Mouse (Mus musculus) heart, embryonic 14.5 days (tissue): Measurements from ENCODE around the gene Plxnb2. TPM values are rescaled to one million over a fixed set of nuclear protein-coding genes. Genes with fewer than 3 reads are reported as not detected.

ENCODE experiments used
- ATAC-seq: fragments of 200-750 bp; cut with Nextera tagmentation; 2 replicates; pipeline ENCODE4 v1.8.0; 2017; ENCODE audit warnings: low read depth, moderate TSS enrichment; ENCODE audit not compliant: insufficient number of reproducible peaks, insufficient read depth, low FRiP score
- H3K27ac ChIP-seq, 2 experiments: fragments of 200-500 bp in 1 of 2; fragments of 300-500 bp in 1 of 2; sonication (generic) in 1 of 2; replicated peaks in 1 of 2; 2 replicates each; pipeline ENCODE4 v1.5.1; 2012 to 2014; ENCODE audit warnings: low read depth in 2 of 2, low read length in 2 of 2, control low read depth in 1 of 2, mild to moderate bottlenecking in 1 of 2, mixed read lengths in 1 of 2; ENCODE audit not compliant: control insufficient read depth in 1 of 2, insufficient read depth in 1 of 2
- H3K27me3 ChIP-seq: fragments of 300-500 bp; sonication (generic); 2 replicates; pipeline ENCODE4 v1.6.1; 2014; ENCODE audit warnings: mild to moderate bottlenecking, low read length, control low read depth; ENCODE audit not compliant: control insufficient read depth, insufficient read depth
- H3K36me3 ChIP-seq: fragments of 300-500 bp; sonication (generic); 2 replicates; pipeline ENCODE4 v1.6.1; 2014; ENCODE audit warnings: mild to moderate bottlenecking, control low read depth, low read length, mixed read lengths; ENCODE audit not compliant: control insufficient read depth, insufficient read depth
- H3K4me1 ChIP-seq, 2 experiments: fragments of 200-500 bp in 1 of 2; fragments of 300-500 bp in 1 of 2; sonication (generic) in 1 of 2; 2 replicates each; pipeline ENCODE4 v1.6.1; 2012 to 2014; ENCODE audit warnings: low read length in 2 of 2, control low read depth in 1 of 2, mixed read lengths in 1 of 2; ENCODE audit not compliant: control insufficient read depth in 2 of 2, insufficient read depth in 2 of 2
- H3K4me2 ChIP-seq: fragments of 300-500 bp; sonication (generic); 2 replicates; pipeline ENCODE4 v1.6.1; 2014; ENCODE audit warnings: mild to moderate bottlenecking, low read length
- H3K4me3 ChIP-seq, 2 experiments: fragments of 200-500 bp in 1 of 2; fragments of 300-500 bp in 1 of 2; sonication (generic) in 1 of 2; 2 replicates each; pipeline ENCODE4 v1.5.1; 2012 to 2014; ENCODE audit warnings: low read length in 2 of 2, mild to moderate bottlenecking in 2 of 2, control low read depth in 1 of 2, low read depth in 1 of 2, moderate library complexity in 1 of 2; ENCODE audit not compliant: control insufficient read depth in 1 of 2, insufficient read depth in 1 of 2
- H3K9ac ChIP-seq: fragments of 300-500 bp; sonication (generic); 2 replicates; pipeline ENCODE4 v1.6.1; 2014; ENCODE audit warnings: mild to moderate bottlenecking, low read length
- H3K9me3 ChIP-seq: fragments of 300-500 bp; sonication (generic); 2 replicates; pipeline ENCODE4 v1.6.1; 2016; ENCODE audit warnings: low read length, control low read depth; ENCODE audit not compliant: control insufficient read depth
- WGBS: fragments of 180-500 bp; shearing (Covaris S2); extraction: QIAGEN DNeasy Blood & Tissue Kit; methylation state at CpG from one replicate; pipeline ENCODE4 v1.1.7; 2014; 5-methylcytosine and 5-hydroxymethylcytosine counted together
- polyA plus RNA-seq: library from polyadenylated mRNA; unstranded; fragments of >200 nt; fragmentation: Nextera tagmentation; extraction: Ambion mirVana; gene quantifications from 2 replicates; pipeline ENCODE4 v1.2.1, GENCODE M21; 2014

Plxnb2 gene
- polyA plus RNA-seq, 1 experiment from 2014 or later = 99.3 TPM

GRCm38 (mm10) chr15:89123595-89123994, 57.0 kb downstream of the Plxnb2 start:
- peak overlapping the region; percentile 81 to 96 for H3K4me3 ChIP-seq
- no peaks in the 10 kb centered on the region for H3K9me3 ChIP-seq
- no peak for ATAC-seq
- H3K4me2 ChIP-seq = peak overlapping the region; percentile 97
- H3K4me1 ChIP-seq = peaks cover 20 to 38% of the 10 kb centered on the region in 2 experiments
- H3K27ac ChIP-seq = peak overlapping the region; percentile 66 to 74; a peak in 3 of 4 replicates
- 31% methylated on average over 11 of the region's 11 CpGs for WGBS
- peaks cover 38% of the 10 kb centered on the region for H3K36me3 ChIP-seq
- no peaks in the 10 kb centered on the region for H3K27me3 ChIP-seq
- H3K9ac ChIP-seq = peak overlapping the region; percentile 96

DNA sequence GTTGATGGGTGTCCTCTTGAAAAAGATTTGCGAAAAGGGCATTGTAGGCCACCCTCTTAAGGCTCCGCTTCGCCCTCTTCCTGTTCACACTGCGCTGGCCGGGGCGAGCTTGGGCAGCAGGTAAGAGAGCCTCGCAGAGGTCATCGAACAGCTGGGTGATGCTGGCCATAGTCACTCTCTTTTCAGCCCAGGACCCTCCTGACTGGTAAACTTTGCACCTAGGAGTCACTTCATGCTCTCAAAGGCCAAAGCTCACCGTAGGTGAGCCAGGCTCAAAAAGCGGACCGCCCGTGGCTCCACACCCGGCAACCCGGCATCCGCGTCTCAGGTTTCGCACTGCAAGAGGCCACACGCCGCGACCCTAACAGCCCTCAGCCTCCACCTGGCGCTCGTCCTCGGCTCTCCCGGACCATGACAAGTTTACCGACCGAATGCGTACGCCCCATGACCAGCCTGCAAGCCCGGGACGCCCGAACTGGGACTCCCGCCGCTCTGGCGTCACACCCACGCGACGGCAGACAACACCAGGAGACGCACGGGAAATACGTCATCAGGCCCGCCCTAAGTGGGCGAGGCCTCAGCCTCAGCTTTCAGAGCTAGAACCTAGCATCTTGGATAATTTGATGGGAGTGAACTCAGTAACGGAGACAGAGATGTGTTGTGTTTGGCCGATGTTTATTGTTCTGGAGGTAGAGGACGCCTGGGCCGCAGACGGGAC, 57.8 kb downstream of the Plxnb2 start, which contains the start of gene Tubgcp6:
TSS of gene Tubgcp6 (minus strand) at position 464 of the 718 bp plus-strand sequence.
- peak within 1 kb of the TSS; percentile 66 to 74 for H3K27ac ChIP-seq
- ATAC-seq = peak; percentile 81
- peaks cover 16 to 34% of the 10 kb centered on the region in 2 experiments for H3K4me1 ChIP-seq
- H3K36me3 ChIP-seq = peaks cover 45% of the 10 kb centered on the region
- H3K27me3 ChIP-seq = no peaks in the 10 kb centered on the region
- H3K4me3 ChIP-seq = peak within 1 kb of the TSS; percentile 81 to 96
- no peaks in the 10 kb centered on the region for H3K9me3 ChIP-seq
- under 1% methylated on average over 47 of the region's 47 CpGs for WGBS
- peak within 1 kb of the TSS; percentile 96 for H3K9ac ChIP-seq
- peak within 1 kb of the TSS; percentile 97 for H3K4me2 ChIP-seq

DNA sequence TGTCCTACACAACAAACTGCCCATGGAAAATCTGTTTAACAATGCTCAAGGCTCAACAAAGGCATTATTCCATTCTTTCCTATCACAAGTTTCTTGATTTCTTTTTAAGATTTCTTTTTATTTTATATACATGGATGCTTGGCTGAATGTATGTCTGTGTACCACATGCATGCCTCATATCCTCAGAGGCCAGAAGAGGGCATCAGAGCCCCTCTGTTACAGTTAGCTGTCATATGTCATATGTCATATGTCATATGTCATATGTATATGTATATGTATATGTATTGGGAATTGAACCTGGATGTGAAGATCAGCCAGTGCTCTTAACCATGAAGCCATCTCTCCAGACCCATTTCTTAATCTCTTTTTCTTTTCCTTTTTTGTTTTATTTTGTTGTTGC, 62.6 kb downstream of the Plxnb2 start:
- H3K4me1 ChIP-seq = peaks cover 7 to 22% of the 10 kb centered on the region in 2 experiments
- no peak overlapping the region for H3K4me3 ChIP-seq
- H3K4me2 ChIP-seq = no peak overlapping the region
- ATAC-seq = no peak
- no peaks in the 10 kb centered on the region for H3K27me3 ChIP-seq
- H3K9ac ChIP-seq = no peak overlapping the region
- H3K27ac ChIP-seq = no peak overlapping the region
- peaks cover 67% of the 10 kb centered on the region for H3K36me3 ChIP-seq
- H3K9me3 ChIP-seq = no peaks in the 10 kb centered on the region

- peaks cover 96% of the 10 kb centered on the region for H3K36me3 ChIP-seq
- no peak overlapping the region for H3K4me3 ChIP-seq
- H3K27me3 ChIP-seq = no peaks in the 10 kb centered on the region
- ATAC-seq = peak; percentile 51; the same call in 1 of the 2 replicates
- H3K4me2 ChIP-seq = no peak overlapping the region
- H3K27ac ChIP-seq = no peak overlapping the region
- WGBS = 58% methylated on average over 9 of the region's 9 CpGs
- H3K9ac ChIP-seq = no peak overlapping the region
- no peaks in the 10 kb centered on the region for H3K4me1 ChIP-seq
- H3K9me3 ChIP-seq = no peaks in the 10 kb centered on the region
These were observed 70.4 kb downstream of the Plxnb2 start for GRCm38 (mm10) chr15:89110147-89110546.

DNA sequence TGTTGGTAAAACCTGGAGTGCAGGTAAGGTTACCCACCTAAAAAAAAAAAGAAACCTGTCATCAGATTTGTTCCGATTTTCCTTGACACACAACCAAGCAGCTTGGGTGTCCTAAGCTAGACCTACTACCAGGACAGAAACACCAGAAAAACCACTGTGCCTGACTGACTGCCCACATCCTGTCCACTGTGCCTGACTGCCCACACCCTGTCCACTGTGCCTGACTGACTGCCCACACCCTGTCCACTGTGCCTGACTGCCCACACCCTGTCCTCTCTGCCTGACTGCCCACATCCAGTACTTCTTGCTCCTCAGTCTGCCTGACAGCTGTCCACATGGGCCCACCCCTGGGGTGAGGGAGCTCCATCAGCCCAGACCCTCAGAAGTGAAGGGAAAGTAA, 73.6 kb downstream of the Plxnb2 start:
- Histone ChIP-seq H3K27me3 (no peaks in the 10 kb centered on the region), H3K36me3 (peaks cover 100% of the 10 kb centered on the region), H3K4me2 (no peak overlapping the region), H3K4me1 (no peaks in the 10 kb centered on the region), H3K9me3 (no peaks in the 10 kb centered on the region), H3K4me3 (no peak overlapping the region), H3K9ac (no peak overlapping the region), H3K27ac (no peak overlapping the region)
- WGBS = 87% methylated on average over 1 of the region's 1 CpGs
- ATAC-seq = no peak

DNA sequence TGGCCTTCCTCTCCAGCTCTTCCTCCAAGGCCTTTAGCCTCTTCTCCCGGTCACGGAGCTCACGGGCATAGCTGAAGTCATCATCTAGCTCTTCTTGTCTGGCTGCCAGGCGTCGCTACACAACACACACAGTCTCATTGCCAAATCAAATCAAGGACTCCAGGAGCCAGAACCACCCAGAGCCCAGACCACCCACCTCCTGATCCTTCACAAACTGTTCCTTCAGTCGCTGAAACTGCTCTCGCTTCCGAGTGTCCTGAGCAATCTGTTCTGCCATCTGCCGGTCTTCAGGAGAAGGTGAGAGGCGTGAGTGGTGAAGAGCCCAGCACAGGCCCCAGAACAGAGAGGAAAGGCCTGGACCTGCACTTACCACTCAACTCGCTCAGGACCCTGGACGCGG, 74.5 kb downstream of the Plxnb2 start:
- no peak overlapping the region for H3K4me3 ChIP-seq
- no peak overlapping the region for H3K9ac ChIP-seq
- no peaks in the 10 kb centered on the region for H3K27me3 ChIP-seq
- H3K27ac ChIP-seq = no peak overlapping the region
- peaks cover 100% of the 10 kb centered on the region for H3K36me3 ChIP-seq
- no peak overlapping the region for H3K4me2 ChIP-seq
- ATAC-seq = no peak
- H3K4me1 ChIP-seq = no peaks in the 10 kb centered on the region
- H3K9me3 ChIP-seq = no peaks in the 10 kb centered on the region
- WGBS = 87% methylated on average over 13 of the region's 13 CpGs
